7 mouse cellular contexts compared by ENCODE assay signal in genomic region chr5:134176169-134176881, GRCm38 (mm10). TPM values are rescaled to one million over a fixed set of nuclear protein-coding genes. Genes with fewer than 3 reads are reported as not detected.
DNase-seq lines count a peak whose midpoint lies in the region; ATAC-seq lines count a peak whose summit lies in the region.

Gene Rcc1l, minus strand, starts transcription at chr5:134176774.

- H3K9ac ChIP-seq in intestine, embryonic 15.5 days: peak within 1 kb of the TSS; percentile 70

- peak; percentile 93 for ATAC-seq in intestine, embryonic 15.5 days

- peak; percentile 72 to 77 for DNase-seq in adrenal gland, adult 18-20 months (ENCODE audit: low spot score in 2 of 2)
- peak; percentile 94 for DNase-seq in embryo, embryonic 11 days
- peak; percentile 71 to 77 for DNase-seq in gastrocnemius, postnatal 36 days
- peak; percentile 87 to 92 for DNase-seq in left cerebral cortex, postnatal 25 days (ENCODE audit: low spot score in 2 of 2)
- DNase-seq in midbrain, embryonic 10.5 days (ENCODE audit: low spot score): peak; percentile 85
- peak; percentile 81 for DNase-seq in right cerebral cortex, postnatal 4 days

- peak within 1 kb of the TSS; percentile 92 for H3K4me3 ChIP-seq in intestine, embryonic 15.5 days (replicated peaks)
- H3K4me3 ChIP-seq in midbrain, embryonic 10.5 days: peak within 1 kb of the TSS; percentile 90

- H3K4me2 ChIP-seq in intestine, embryonic 15.5 days (replicated peaks): peak within 1 kb of the TSS; percentile 77

- peak within 1 kb of the TSS; percentile 84 for H3K27ac ChIP-seq in intestine, embryonic 15.5 days
- peak within 1 kb of the TSS; percentile 88 for H3K27ac ChIP-seq in midbrain, embryonic 10.5 days (replicated peaks)

- intact Hi-C loops in gastrocnemius, postnatal 36 days (cut with DNase I): no loop called here
- intact Hi-C loops in left cerebral cortex, postnatal 25 days (cut with DNase I): no loop called here

- H3K4me1 ChIP-seq in intestine, embryonic 15.5 days (replicated peaks): peaks cover 7% of the 10 kb centered on the region
- peaks cover 28% of the 10 kb centered on the region for H3K4me1 ChIP-seq in midbrain, embryonic 10.5 days

- no peaks in the 10 kb centered on the region for H3K36me3 ChIP-seq in intestine, embryonic 15.5 days
- H3K36me3 ChIP-seq in midbrain, embryonic 10.5 days: peaks cover 18% of the 10 kb centered on the region

- under 1% methylated on average over 72 of the region's 72 CpGs for WGBS in intestine, embryonic 15.5 days
- WGBS in midbrain, embryonic 10.5 days: under 1% methylated on average over 72 of the region's 72 CpGs

- H3K9me3 ChIP-seq in intestine, embryonic 15.5 days: no peaks in the 10 kb centered on the region
- no peaks in the 10 kb centered on the region for H3K9me3 ChIP-seq in midbrain, embryonic 10.5 days (replicated peaks)

- H3K27me3 ChIP-seq in intestine, embryonic 15.5 days (replicated peaks): no peaks in the 10 kb centered on the region
- H3K27me3 ChIP-seq in midbrain, embryonic 10.5 days (ENCODE audit: low read depth, poor library complexity, severe bottlenecking): no peaks in the 10 kb centered on the region

RNA-seq across cellular contexts. Expression of gene Rcc1l, which starts in this region (rescaled TPM):
- 10 to 100 TPM; 28.2 to 34.7 TPM for total RNA-seq in adrenal gland, adult 18-20 months (2021)
- total RNA-seq in gastrocnemius, postnatal 36 days (2021): 10 to 100 TPM; 19.7 to 24.1 TPM
- polyA plus RNA-seq in intestine, embryonic 15.5 days (2015; fragmentation: Nextera tagmentation; extraction: Ambion mirVana): 33.1 and 34.6 TPM in 2 replicates
- 10 to 100 TPM; 15.2 to 17.2 TPM for total RNA-seq in left cerebral cortex, postnatal 25 days (2021)
- polyA plus RNA-seq in midbrain, embryonic 10.5 days (2016; fragmentation: Nextera tagmentation; extraction: Ambion mirVana): 35.9 and 38.0 TPM in 2 replicates

Comparison
In these comparisons a context has a peak if more than half of its experiments do, and no peak if none do; other contexts are left out.
1. Peak in every context shown above with its lines: DNase-seq, ATAC-seq, H3K4me3 ChIP-seq and H3K27ac ChIP-seq.